Mouse (Mus musculus): Measurements from ENCODE around the gene Fhit.

Gene Fhit

DNA sequence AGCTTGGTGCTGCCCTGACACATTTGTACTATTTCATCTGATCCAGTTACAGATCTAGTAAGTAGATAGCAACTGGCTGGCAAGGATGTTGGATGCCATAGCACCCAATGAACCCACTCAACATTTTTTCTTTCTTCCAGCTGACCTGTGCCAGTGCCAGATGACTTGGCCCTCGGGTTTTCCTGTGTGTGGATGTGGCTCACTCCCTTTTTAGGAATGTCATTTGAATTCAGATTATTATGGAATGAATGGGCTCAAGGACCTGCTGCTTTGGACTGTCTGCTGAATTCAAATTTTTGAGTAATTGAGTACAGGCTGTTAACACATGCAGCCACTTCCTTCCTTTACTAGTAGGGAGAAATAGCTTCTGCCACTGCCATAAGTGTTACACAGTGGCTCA lies 1489.1 kb downstream of the Fhit start:
- DNase-seq (ENCODE audit: low spot score) = no peak

DNA sequence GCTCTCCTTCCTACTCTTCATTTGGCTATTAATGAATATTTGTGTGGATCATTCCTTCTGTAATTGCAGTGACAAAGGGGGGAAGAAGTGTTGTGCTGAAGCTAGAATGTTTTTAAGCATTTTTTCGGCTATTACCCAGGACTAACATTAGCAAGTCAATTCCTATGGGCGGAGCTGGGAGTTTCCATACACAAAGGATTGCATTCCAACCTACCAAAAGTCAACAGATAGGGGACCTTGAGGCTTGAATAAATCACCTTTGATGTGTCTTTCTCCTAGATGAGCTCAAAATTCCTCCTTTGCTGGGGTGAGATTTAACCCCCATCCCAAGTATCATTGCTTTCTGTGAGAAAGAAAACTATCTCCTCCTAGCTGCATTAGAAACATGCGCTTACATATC lies 1490.1 kb downstream of the Fhit start:
- no peak for DNase-seq (ENCODE audit: low spot score)

- no peak for DNase-seq (ENCODE audit: low spot score)
Measured at GRCm38 (mm10) chr14:9669766-9670165, 1492.1 kb downstream of the Fhit start.

- DNase-seq (ENCODE audit: low spot score) = no peak
Measured at GRCm38 (mm10) chr14:9658445-9658844, 1503.4 kb downstream of the Fhit start.

DNA sequence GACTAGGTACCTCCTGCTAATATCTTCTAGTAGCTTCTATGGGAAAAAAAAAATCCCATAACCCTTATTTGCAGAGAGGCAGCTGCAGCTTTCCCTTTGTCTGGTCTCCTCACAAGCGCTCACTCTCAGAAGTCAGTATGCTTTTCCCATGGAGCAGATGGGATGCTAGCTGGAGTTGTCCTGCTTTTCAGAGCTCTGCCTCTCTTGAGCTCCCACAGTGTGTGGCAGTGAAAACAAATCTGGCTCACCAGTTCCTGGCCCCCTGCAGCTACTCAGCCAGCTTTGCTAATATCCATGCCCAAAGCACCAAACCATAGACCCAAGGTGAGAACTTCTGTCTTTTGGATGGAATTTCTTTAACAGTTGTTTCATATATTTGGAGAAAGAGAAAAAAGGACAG lies 1510.4 kb downstream of the Fhit start:
- DNase-seq (ENCODE audit: low spot score) = no peak

DNA sequence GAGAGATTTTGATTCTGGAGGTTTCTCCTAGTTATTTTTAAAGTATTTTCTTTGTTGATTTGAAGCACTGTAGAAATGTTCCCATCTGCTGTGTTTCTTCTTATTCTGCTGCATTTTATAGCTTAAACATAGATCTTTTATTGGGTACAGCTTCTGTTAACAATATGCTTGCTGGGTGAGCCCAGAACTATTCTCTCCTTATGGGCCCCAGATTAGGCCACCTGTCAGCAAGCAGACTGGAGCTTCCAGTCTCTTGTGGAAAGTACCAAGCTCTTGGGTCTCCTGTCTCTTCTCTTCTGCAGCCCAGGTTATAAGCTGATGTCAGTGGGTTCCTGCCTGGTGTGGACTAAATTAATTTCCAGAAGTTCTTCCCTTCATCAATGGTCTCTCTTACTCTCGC lies 1513.4 kb downstream of the Fhit start:
- no peak for DNase-seq (ENCODE audit: low spot score)

DNA sequence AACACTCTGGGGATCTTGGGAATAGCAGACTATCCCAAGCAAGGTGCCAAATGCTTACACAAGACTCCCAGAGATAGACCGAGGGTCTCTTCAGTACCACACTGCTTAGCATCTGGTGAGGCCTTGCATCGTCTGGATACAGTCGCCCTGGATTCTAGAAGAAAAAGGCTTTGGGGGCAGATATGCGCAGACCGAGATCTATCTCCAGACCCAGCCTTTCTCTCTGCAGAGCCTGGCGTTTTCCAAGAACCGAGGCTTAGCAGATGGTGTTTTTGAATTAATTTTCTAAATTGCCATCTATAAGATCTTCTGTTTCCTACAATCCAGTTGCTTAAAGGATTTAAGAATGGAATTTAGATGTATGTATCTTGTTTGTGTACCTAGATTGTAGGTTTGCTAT lies 1515.6 kb downstream of the Fhit start:
- no peak for DNase-seq (ENCODE audit: low spot score)

- no peak for DNase-seq (ENCODE audit: low spot score)
Measured at GRCm38 (mm10) chr14:9644216-9645166, 1517.3 kb downstream of the Fhit start.

DNA sequence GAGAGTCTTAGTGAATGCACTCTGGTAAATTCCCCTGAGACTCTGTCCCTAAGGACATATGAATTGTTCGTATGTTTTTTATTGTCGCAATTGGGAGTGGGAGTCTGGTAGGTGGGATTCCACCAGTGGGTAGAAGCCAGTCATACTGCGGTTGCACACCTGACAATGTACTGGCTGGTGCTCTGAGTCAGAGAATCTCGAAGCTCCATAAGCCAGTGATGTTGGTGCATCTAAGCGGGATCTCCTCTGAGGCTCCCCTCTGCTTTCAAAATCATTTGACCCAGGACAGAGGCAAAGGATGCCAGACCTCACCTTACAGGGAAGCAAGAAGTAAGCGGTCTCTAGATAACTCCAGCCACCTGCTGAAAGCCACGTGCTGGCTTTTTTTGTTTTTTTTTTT lies 1518.1 kb downstream of the Fhit start:
- no peak for DNase-seq (ENCODE audit: low spot score)

GRCm38 (mm10) chr14:9642628-9643027 lies 1519.2 kb downstream of the Fhit start:
- no peak for DNase-seq (ENCODE audit: low spot score)

GRCm38 (mm10) chr14:9642068-9642467 lies 1519.8 kb downstream of the Fhit start:
- DNase-seq (ENCODE audit: low spot score) = no peak

GRCm38 (mm10) chr14:9634247-9634991 lies 1527.4 kb downstream of the Fhit start:
- DNase-seq (ENCODE audit: low spot score) = no peak

- DNase-seq (ENCODE audit: low spot score) = no peak
Measured at GRCm38 (mm10) chr14:9632537-9632936, 1529.3 kb downstream of the Fhit start.

DNA sequence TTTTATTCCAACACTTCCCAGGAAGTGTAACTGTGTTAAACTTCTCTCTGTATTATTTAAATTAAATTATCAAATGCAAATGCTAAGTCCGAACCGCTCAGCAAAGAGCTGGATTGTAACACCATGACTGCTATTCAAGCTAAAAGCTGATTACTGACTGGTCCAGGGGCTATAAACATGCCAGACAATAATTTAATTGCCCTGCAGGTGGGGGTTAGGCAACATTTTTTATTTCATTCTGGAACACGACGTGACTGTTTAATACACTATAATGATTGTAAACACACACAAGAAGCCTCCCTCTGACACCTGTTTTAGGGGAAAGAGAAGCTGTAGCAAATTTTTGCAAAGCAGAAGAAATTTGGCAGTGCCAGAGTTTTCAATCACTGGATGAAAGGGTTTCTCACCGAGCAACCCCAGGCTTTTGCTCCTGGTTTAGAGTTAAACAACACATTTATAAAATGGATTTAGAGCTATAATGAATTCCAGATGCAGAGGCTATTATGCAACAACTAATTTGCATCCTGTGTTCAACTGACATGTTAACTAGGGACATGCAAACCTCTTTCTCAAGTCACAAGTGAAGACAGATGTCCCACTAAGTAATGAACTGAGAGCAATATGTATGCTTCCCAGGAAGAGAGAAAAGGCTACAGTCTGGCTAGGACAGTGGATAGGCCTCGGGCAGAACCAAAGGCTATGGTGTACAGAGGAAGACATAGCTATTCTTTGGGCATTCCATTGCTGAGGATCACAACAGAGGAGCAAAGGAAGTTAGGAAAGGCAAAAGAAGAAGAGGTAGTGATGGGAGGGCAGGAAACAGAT lies 1538.4 kb downstream of the Fhit start:
- no peak for DNase-seq (ENCODE audit: low spot score)

GRCm38 (mm10) chr14:9620902-9621540 lies 1540.8 kb downstream of the Fhit start:
- DNase-seq (ENCODE audit: low spot score) = no peak

- DNase-seq (ENCODE audit: low spot score) = no peak
Measured at GRCm38 (mm10) chr14:9619840-9620239, 1542.0 kb downstream of the Fhit start.

DNA sequence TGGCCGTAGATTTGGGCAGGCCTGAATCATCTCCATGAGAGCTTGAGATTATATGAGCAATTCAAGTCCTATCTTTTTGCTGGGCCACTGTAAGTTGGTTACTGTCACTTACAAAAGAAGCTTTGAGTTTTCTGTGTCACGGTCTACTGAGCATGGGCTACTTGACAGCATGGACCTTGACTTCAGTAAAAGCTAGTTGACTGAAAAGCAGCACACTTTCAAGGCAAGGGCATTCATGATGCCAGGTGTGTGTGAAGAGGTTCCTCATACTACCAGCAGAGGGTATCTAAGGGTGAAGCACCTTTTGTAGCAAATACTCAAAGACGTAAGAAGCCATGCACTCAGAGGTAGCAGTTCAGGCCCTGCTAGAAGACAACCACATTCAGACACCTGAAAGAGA lies 1548.7 kb downstream of the Fhit start:
- DNase-seq (ENCODE audit: low spot score) = no peak

- no peak for DNase-seq (ENCODE audit: low spot score)
Measured at GRCm38 (mm10) chr14:9609120-9609519, 1552.7 kb downstream of the Fhit start.

- DNase-seq (ENCODE audit: low spot score) = no peak
Measured at GRCm38 (mm10) chr14:9606584-9607377, 1555.1 kb downstream of the Fhit start.

DNA sequence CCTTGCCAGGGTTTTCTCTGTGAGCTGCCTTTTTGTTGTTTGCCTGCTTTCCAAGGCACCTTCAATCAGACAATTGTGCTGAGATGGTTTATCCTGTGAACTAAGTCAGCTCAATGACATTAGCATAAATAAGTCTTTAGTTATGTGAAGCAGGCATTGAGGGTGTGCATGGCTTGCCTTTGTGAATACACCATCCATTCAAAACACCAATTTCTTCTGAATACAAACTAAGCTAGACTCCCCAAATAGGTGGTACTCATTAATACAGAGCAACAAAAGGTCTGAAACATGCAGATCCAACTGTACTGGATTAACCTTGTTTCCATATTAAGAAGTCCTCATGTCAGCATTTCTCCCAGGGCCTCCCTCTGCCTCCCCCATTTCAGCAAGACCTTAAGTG lies 1561.6 kb downstream of the Fhit start:
- DNase-seq (ENCODE audit: low spot score) = no peak

DNA sequence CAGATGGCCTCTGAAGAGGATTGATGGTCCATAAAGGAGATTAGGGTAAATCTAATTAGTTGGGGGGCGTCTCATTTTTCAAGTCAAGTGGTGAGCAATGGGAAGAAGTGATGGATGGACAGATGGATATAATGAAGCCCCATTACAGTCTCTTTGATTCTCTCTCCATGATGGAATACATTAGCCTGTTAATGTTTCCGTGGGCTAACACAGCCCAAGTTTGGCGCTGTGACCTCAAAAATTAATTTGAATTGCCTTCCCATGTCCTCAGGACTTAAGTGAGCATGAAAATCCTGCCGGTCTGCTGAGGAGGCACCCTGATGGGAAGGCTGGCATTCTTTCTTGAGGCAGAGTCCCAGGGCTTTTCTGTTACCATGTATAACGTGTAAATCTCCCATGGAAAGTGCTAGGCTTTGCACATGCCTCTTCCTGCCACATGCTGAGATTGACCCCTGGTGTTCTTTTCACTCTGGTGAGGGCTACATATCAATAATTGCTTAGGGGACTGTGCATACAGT lies 1564.3 kb downstream of the Fhit start:
- DNase-seq (ENCODE audit: low spot score) = no peak

Measured in ovary, postnatal 14 days (tissue).